Mouse (Mus musculus) heart, postnatal 0 days (tissue): ENCODE measurements around the gene Defb7.

Experiments used
- CTCF ChIP-seq: IDR thresholded peaks from 2 replicates; pipeline ENCODE4 v1.5.1; 2016; ENCODE audit warnings: antibody characterized with exemption, control low read depth, low read depth
- EP300 ChIP-seq: IDR thresholded peaks from 2 replicates; pipeline ENCODE4 v1.6.1; 2016; ENCODE audit warnings: antibody characterized with exemption, low read depth

- no peak for TF ChIP-seq CTCF
- no peak for TF ChIP-seq EP300
Observed at GRCm38 (mm10) chr8:19469026-19469425, 25.9 kb upstream of the Defb7 start.
